Comparison of ENCODE assay signal across 12 mouse cellular contexts in the genomic region with DNA sequence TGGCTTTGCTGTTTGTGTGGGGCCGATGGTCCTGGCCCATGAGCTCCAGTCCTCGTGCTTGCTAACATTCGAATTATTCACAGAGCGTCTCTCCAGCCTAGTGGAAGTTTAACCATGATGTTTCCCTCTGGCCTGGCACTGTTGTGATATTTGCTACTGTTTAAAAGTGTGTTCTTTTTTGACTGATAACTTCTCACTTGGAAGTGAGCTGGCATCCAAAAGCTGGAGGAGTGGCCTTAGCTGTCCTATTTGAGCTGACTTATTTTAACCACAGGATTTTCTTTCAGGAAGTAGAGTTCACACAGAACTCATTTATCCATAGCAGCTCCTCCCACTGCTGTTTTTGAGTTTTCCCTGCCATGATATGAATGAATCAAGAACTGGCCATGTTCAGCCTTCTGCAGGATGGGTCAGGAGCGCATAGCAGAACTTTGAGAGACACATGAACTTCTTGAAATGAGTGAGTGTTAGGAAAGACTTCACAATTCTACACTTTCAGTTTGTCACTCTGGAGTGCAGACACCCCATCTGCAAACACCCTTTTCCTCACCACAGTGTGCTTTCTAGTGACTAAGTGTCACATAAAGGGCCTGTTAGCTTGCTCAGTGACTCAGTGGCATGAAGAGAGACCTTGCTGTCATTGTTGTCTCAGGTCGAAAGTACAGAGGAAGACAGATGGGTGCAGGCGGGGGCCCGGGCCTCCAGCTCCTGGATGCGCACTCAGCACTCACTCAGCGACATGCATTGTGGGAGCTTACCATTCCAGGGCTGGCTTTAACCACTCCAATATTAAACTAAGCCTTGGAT.
DNase-seq lines count a peak whose midpoint lies in the region; ATAC-seq lines count a peak whose summit lies in the region.
"Had no signal": no experiment of that assay in that cellular context is flagged by ENCODE, and none has a peak within 500 bp of the region (broad histone marks: within the 10 kb centered on the region; RNA-seq: fewer than 3 reads in every experiment).

No protein-coding gene starts in this region.

- no peak for ATAC-seq in heart, embryonic 13.5 days (ENCODE audit: extremely low read depth, insufficient number of reproducible peaks, low FRiP score, low TSS enrichment)
- ATAC-seq in kidney, embryonic 15.5 days (replicated peaks; ENCODE audit: low FRiP score): no peak
- ATAC-seq in stomach, embryonic 15.5 days (ENCODE audit: insufficient read depth, low FRiP score, low read depth): no peak

- H3K27me3 ChIP-seq in heart, embryonic 13.5 days (replicated peaks): no peaks in the 10 kb centered on the region
- H3K27me3 ChIP-seq in kidney, embryonic 15.5 days: no peaks in the 10 kb centered on the region
- no peaks in the 10 kb centered on the region for H3K27me3 ChIP-seq in stomach, embryonic 15.5 days (replicated peaks)
- H3K27me3 ChIP-seq: hindbrain, embryonic 13.5 days had no signal

- no peak overlapping the region for H3K4me3 ChIP-seq in heart, embryonic 13.5 days
- no peak overlapping the region for H3K4me3 ChIP-seq in kidney, embryonic 15.5 days (replicated peaks)
- H3K4me3 ChIP-seq in stomach, embryonic 15.5 days (replicated peaks): no peak overlapping the region
- H3K4me3 ChIP-seq: erythroblast, embryonic 14.5 days; hindbrain, embryonic 13.5 days had no signal

- peaks cover 50% of the 10 kb centered on the region for H3K4me1 ChIP-seq in heart, embryonic 13.5 days
- H3K4me1 ChIP-seq in kidney, embryonic 15.5 days: peaks cover 16% of the 10 kb centered on the region
- 0 out of 2 replicates have a peak, but pooled peaks cover 4% of the 10 kb centered on the region for H3K4me1 ChIP-seq in stomach, embryonic 15.5 days

- H3K27ac ChIP-seq in heart, embryonic 13.5 days (replicated peaks): peak overlapping the region; percentile 31; the same call in 1 of the 2 replicates
- peak overlapping the region; percentile 65 for H3K27ac ChIP-seq in kidney, embryonic 15.5 days
- H3K27ac ChIP-seq in stomach, embryonic 15.5 days: peak overlapping the region; percentile 54; the same call in 1 of the 2 replicates
- H3K27ac ChIP-seq: hindbrain, embryonic 13.5 days had no signal

- 58% methylated on average over 10 of the region's 10 CpGs for WGBS in heart, embryonic 13.5 days
- WGBS in kidney, embryonic 15.5 days: 67% methylated on average over 10 of the region's 10 CpGs
- whole genome bisulfite sequencing in stomach, embryonic 15.5 days: 61% methylated on average over 10 of the region's 10 CpGs

- no peaks in the 10 kb centered on the region for H3K9me3 ChIP-seq in heart, embryonic 13.5 days
- H3K9me3 ChIP-seq in kidney, embryonic 15.5 days (replicated peaks): no peaks in the 10 kb centered on the region
- no peaks in the 10 kb centered on the region for H3K9me3 ChIP-seq in stomach, embryonic 15.5 days
- H3K9me3 ChIP-seq: hindbrain, embryonic 13.5 days had no signal

- DNase-seq in heart, adult 11 months: no peak
- peak; percentile 13 for DNase-seq in lung, postnatal 10 days
- no peak for DNase-seq in lung, postnatal 4 days
- no peak for DNase-seq in ovary, postnatal 14 days (ENCODE audit: low spot score)
- DNase-seq in layer of hippocampus, adult 9-11 months: no peak
- DNase-seq: gastrocnemius, postnatal 36 days; thymus, adult 18-20 months had no signal

- no peak overlapping the region for H3K4me2 ChIP-seq in heart, embryonic 13.5 days
- H3K4me2 ChIP-seq in kidney, embryonic 15.5 days: no peak overlapping the region
- no peak overlapping the region for H3K4me2 ChIP-seq in stomach, embryonic 15.5 days
- H3K4me2 ChIP-seq: hindbrain, embryonic 13.5 days had no signal

- H3K36me3 ChIP-seq in heart, embryonic 13.5 days: no peaks in the 10 kb centered on the region
- H3K36me3 ChIP-seq in kidney, embryonic 15.5 days: no peaks in the 10 kb centered on the region
- H3K36me3 ChIP-seq in stomach, embryonic 15.5 days: no peaks in the 10 kb centered on the region

- H3K9ac ChIP-seq in heart, embryonic 13.5 days: no peak overlapping the region
- H3K9ac ChIP-seq in kidney, embryonic 15.5 days: no peak overlapping the region
- no peak overlapping the region for H3K9ac ChIP-seq in stomach, embryonic 15.5 days
- H3K9ac ChIP-seq: hindbrain, embryonic 13.5 days had no signal
